Mouse (Mus musculus): Measurements from ENCODE around the gene Tcf12.
A peak's percentile ranks its signal among the peaks of the same experiment; 100 is the strongest.

The Tcf12 gene

GRCm38 (mm10) chr9:71835203-71835815 is 276.4 kb downstream of the Tcf12 start:
- DNase-seq (ENCODE audit: low spot score) = no peak

- no peak for DNase-seq (ENCODE audit: low spot score)
Measured at GRCm38 (mm10) chr9:71834707-71835106, 277.0 kb downstream of the Tcf12 start.

GRCm38 (mm10) chr9:71831756-71832699 is 279.6 kb downstream of the Tcf12 start:
- DNase-seq (ENCODE audit: low spot score) = no peak

GRCm38 (mm10) chr9:71830994-71831393 is 280.7 kb downstream of the Tcf12 start:
- no peak for DNase-seq (ENCODE audit: low spot score)

GRCm38 (mm10) chr9:71830365-71830764 is 281.3 kb downstream of the Tcf12 start:
- DNase-seq (ENCODE audit: low spot score) = no peak

- DNase-seq (ENCODE audit: low spot score) = no peak
Measured at GRCm38 (mm10) chr9:71829753-71830152, 281.9 kb downstream of the Tcf12 start.

- DNase-seq (ENCODE audit: low spot score) = no peak
Measured at GRCm38 (mm10) chr9:71829137-71829536, 282.5 kb downstream of the Tcf12 start.

GRCm38 (mm10) chr9:71827371-71827770 is 284.3 kb downstream of the Tcf12 start:
- no peak for DNase-seq (ENCODE audit: low spot score)

GRCm38 (mm10) chr9:71826040-71826525 is 285.6 kb downstream of the Tcf12 start:
- peak; percentile 89 for DNase-seq (ENCODE audit: low spot score)

GRCm38 (mm10) chr9:71822003-71822402 is 289.7 kb downstream of the Tcf12 start:
- no peak for DNase-seq (ENCODE audit: low spot score)

- no peak for DNase-seq (ENCODE audit: low spot score)
Measured at GRCm38 (mm10) chr9:71818453-71818852, 293.2 kb downstream of the Tcf12 start.

- no peak for DNase-seq (ENCODE audit: low spot score)
Measured at GRCm38 (mm10) chr9:71816121-71816520, 295.6 kb downstream of the Tcf12 start.

GRCm38 (mm10) chr9:71813565-71813964 is 298.1 kb downstream of the Tcf12 start:
- DNase-seq (ENCODE audit: low spot score) = no peak

- DNase-seq (ENCODE audit: low spot score) = no peak
Measured at GRCm38 (mm10) chr9:71812914-71813313, 298.8 kb downstream of the Tcf12 start.

- DNase-seq (ENCODE audit: low spot score) = no peak
Measured at GRCm38 (mm10) chr9:71812402-71812801, 299.3 kb downstream of the Tcf12 start.

GRCm38 (mm10) chr9:71811404-71811803 is 300.3 kb downstream of the Tcf12 start:
- no peak for DNase-seq (ENCODE audit: low spot score)

GRCm38 (mm10) chr9:71810723-71811122 is 300.9 kb downstream of the Tcf12 start:
- DNase-seq (ENCODE audit: low spot score) = no peak

- no peak for DNase-seq (ENCODE audit: low spot score)
Measured at GRCm38 (mm10) chr9:71808640-71809254, 302.9 kb downstream of the Tcf12 start.

- DNase-seq (ENCODE audit: low spot score) = no peak
Measured at GRCm38 (mm10) chr9:71807801-71808200, 303.9 kb downstream of the Tcf12 start.

GRCm38 (mm10) chr9:71806422-71806805 is 305.3 kb downstream of the Tcf12 start:
- DNase-seq (ENCODE audit: low spot score) = peak; percentile 51

GRCm38 (mm10) chr9:71805646-71806421 is 305.8 kb downstream of the Tcf12 start:
- DNase-seq (ENCODE audit: low spot score) = no peak

GRCm38 (mm10) chr9:71804116-71804515 is 307.6 kb downstream of the Tcf12 start:
- no peak for DNase-seq (ENCODE audit: low spot score)

All from ovary, adult 18-20 months (tissue).